Mouse (Mus musculus): ENCODE data around the gene Arpin.

Arpin gene

DNA sequence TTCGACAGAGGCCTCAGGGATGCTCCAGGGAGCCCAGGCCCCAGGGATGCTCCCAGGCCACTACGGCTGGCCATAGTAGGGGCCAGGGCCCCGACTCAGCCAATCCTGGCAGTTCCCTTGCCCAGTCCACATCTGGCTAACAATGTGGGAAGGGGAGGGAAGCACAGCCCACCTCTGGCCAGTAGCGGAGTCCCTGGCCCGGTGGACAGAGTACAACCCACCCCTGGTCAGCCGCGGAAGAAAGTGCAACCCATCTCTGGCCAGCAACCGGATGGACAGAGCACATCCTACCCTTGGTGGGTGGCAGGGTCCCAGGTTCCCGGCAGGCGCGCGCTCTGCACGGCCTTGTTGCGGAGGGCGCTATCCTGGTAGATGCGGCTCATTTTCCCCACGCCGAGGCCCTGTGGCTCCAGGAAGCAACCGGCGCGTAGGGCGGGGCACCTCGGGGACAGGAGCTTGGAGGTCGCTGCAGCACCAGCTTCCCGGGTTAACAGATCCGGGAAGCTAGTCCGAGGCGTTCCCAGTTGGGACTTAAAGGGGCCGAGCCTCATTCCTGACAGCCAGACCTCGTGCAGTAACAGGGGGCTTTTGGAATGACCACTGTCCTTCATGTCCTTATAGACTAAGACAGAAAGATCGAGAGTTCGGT lies at the start of gene Arpin:
Gene Arpin, minus strand, starts transcription at position 498 of the 649 bp plus-strand sequence.
- peak; percentile 81 to 86 for DNase-seq

DNA sequence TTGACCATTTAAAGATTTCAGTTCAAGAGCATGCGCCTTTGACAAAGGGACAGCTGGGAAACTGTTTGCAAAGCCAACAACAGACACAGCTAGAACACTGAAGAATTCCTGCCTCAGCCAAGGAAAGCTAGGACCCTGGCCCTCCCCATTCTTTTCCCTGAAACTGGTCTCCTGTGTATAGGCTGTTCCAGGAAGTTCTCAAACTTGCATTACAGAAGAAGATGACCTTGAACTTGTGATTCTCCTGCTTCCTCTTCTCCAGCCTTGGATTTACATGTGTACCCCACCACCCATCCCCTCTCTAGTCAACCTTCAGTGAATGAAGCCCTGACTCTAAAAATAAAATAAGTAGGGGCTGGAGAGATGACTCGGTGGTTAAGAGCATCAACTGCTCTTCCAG lies 40.2 kb upstream of the Arpin start:
- DNase-seq, result no peak

DNA sequence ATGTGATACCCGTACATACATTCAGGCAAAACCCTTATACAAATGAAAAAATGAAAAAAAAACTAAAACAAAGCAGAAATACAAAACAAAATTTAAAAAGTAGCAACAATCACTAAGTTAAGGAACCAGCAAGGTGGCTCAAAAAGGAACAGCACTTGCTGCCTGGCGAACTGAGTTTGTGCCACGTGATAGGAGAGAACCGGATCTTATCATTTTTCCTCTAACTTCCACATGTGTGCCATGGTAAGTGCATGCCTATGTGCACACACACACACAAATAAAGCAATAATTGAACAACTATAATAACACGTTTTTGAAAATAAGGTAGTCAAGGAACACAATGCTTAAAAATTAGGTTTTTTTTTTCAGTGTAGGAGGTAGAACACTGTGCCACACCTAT lies 37.0 kb upstream of the Arpin start:
- no peak for DNase-seq

DNA sequence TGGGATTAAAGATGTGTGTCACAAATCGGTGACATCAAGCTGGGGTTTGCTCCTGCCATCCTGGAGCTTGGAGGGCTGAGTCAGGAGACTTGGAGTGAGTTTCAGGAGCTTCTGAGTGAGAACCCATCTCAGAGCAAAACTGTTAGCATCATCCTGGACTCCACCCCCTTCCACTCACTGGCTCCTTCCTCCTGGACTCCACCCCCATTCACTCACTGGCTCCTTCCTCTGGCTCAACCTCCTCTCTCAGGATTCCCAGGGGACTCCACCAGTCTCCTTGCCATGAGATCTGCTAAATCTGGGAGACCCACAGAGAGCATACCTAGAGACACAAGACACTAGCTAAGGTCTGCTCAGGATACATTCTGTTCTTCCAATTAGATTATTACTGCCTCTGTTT lies 35.2 kb upstream of the Arpin start:
- DNase-seq, result no peak

DNA sequence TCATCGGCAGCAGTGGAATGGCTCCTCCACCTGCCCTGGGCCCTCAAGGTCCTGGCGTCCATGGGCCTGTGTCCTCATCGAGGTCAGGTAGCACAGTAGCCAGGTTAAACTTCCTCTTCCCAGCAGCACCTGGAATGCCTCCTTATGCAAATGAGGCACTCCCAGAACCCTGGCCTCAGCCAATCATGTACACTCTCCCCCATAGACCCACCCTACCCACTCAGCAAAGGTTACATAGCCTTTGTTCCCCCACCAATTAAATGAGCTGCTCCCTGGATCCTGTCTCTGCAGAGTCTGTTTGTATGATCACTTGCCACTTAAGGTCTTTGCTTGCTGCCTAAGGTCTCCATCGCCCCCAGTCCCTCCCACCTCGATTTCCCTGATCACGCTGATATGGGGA lies 33.2 kb upstream of the Arpin start:
- DNase-seq, result no peak

DNA sequence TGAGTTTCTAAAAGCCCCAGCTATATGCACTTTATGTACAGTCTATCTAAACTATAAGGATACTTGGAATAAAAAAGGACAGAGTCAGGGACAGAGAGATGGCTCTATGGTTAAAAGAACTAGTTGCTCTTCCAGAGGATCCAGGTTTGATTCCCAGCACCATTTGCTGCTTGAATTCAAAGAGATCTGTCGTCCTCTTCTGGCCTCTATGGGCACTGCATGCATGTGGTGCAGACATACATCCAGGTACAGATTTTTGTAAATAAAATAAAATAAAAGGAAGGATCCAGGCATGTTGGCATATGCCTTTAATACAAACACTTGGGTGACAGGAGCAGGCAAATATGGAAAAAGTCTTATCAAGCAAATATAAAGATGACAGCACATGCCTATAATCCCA lies 26.4 kb upstream of the Arpin start:
- DNase-seq, result no peak

DNA sequence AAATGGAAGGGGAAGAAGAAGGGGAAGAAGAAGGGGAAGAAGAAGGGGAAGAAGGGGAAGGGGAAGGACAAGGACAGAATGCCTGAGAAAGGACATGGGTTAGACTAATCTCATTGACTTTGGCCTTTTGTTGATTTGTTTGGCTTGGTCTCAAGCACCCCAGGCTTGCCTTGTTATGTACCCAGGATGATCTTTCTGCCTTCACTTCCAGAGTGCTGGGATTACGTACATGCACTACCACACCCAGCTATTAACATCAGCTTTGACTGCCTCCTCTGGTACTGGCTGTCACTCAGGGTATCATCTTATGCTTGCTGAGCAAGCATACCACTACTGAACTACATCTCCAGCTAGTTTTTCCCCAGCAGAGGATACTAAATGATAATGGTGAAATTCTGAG lies 21.0 kb upstream of the Arpin start:
- no peak for DNase-seq

DNA sequence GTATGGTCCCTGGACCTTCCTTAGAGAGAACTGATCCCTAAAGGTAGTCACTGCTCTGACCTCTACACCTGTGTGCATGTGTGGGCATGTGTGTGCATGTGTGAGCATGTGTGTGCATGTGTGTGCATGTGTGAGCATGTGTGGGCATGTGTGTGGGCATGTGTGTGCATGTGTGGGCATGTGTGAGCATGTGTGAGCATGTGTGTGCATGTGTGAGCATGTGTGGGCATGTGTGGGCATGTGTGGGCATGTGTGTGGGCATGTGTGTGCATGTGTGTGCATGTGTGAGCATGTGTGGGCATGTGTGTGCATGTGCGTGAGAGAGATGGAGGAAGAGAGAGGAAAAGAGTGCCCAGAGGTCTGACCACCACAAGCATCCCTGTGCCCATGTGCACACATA lies 19.7 kb upstream of the Arpin start:
- no peak for DNase-seq

DNA sequence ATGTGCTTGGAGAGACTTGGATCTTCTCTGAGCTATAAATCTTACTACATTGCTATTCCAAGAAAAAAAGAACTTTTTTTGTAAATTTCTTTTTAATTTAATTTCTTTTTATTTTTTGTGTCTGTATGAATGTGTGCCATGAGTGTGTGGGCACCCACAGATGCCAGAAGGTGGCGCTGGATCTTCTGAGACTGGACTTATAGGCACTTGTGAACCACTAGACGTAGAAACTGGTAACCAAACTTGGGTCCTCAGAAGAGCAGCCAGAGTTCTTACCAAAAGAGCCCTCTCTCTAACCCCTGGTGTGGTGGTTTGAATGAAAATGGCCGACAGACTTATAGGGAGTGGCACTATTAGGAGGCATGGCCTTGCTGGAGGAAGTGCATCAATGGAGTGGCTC lies 15.9 kb upstream of the Arpin start:
- no peak for DNase-seq

DNA sequence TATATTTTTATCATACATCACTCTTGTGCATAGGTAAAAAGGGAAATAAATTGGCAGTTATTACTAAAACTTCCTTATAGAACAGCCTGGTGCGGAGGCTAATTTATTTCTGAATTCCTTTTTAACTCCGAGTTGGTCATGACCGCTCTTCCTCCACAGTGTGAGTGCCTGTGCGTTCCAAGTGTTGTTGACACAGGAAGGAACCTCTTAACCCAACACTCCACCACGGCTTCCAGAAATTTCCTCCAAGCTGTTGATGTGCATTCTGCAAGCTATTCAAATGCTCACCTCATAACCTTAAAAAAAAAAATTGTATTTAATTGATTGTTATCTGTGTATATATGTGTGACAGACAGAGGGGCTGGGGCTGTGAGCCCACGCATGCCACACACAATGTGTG lies 15.1 kb upstream of the Arpin start:
- peak; percentile 54 to 60 for DNase-seq

DNA sequence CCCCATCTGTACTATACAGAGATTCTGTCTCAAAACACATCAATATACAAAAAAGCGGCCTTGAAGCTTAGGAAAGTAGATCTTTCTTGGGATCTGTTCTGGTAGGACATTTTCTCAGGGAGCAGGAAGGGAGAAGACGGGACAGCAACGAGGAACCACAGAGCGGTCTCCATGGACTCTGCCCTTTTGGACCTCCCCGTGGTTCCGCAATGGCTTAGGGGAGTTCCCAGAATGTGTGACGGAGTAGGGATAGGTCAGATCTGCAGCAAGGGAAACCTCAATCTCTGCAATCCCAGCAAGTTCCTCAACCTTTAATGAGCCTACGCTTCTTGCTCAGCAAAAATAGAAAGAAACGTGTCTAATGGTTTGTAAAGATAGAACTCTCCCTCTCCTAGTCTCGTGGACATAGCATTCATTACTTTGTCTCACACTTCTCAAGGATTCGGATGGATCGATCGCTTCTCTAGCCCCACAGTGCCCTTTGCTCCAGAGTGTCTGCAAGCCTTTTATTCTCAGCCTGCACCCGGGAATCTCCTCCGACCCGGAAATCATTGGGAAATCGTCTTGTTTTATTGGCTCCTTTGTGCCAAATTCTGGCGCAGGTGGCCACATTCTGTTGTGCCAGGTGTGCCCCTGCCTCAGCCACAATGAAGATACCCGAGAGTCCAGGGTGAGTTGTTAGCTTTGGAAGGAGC lies 499 bp upstream of the Arpin start:
- peak; percentile 73 to 83 for DNase-seq

DNA sequence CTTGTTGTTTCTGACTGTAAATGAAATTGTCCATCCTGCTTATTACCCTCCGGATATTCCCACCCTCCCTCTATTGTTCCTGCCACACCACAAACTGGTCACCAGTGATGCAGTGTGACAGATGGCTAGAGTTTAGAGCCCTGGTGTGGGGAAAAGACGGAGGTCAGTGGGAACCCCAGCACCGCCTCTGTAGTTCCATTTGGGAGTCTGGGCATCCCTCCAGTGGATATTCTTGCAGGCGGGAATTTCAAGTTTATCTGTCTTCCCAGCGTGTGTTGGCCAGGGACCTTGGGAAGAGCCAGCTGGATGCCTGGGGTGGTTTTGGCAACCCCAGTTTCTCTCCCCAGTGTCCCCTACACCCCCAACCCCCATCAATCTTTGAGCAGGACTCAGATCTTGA lies 698 bp downstream of the Arpin start:
- DNase-seq, result no peak

DNA sequence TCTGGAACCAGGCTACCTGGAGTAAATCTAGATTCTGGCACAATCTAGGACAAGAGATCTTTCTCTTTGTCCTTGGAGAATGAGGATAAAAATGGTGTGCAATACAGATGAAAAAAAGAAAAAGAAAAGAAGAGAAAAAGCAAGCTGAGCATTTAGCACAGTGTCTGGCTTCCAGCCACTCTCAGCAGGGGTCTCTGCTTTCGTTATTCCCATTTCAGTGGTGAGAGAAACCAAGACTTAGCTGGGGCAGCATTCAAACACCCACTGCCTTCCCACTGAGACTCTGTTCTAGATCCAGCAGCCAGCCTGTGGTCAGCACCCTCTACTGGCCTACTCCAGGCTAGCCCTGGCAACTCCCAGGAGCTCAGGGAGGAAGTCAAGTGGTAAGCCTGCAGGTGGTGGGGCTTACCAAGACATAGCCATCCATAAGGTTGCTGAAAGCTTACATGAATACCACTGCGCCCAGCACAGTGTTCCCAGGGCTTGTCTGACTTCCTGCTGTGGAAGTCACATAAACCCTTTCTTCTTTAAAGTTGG lies 6.6 kb downstream of the Arpin start:
- no peak for DNase-seq

DNA sequence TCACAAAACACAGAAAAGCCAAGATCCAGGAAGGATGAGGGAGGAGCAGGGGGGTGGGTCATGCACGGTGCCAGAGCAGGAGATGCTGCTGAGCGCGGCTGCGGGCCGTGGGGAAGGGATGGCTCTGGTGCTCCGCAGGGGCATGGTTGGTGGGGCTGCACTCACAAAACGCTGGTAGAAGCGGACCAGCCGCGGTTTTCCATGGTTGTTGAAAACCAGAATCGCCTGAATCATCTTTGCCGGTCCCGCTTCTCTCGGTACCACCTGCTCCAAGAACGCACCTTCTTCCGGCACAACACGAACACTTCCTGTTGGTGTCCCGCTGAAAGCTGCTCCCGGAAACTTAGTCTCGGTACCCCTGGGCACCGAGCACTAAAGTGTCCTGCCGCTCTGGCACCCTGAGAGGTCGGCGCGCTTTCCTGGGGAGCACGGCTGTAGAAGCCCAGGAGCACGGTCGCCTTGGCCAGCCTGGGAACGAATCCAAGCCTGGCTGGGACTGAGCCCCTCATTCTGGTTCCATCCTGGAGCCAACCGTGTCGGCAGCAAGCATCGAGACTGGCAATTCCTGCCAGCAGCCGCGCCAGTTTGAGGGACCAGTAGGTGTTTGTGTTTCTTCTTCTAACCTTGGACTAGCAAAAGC lies 14.7 kb downstream of the Arpin start, which contains the start of gene Ap3s2:
Gene Ap3s2, minus strand, starts transcription at position 306 of the 640 bp plus-strand sequence.
- peak; percentile 88 for DNase-seq

DNA sequence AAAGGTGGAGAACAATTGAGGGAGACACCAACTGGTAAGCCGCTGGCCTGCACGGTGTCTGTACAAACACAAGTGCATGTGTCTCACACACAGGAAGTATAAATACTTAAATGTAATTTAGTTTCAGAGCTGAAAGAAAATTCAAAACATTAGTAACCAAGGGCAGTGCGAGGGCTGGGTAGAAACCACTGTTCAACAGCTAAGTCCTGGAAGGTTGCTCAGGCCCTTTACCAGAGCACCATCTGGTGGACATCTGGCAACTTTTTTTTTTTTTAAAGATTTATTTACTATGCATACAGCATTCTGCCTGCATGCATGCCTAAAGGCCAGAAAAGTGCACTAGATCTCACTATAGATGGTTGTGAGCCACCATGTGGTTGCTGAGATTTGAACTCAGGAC lies 20.6 kb downstream of the Arpin start:
- DNase-seq, result peak in 1 of 2 experiments; percentile 23

DNA sequence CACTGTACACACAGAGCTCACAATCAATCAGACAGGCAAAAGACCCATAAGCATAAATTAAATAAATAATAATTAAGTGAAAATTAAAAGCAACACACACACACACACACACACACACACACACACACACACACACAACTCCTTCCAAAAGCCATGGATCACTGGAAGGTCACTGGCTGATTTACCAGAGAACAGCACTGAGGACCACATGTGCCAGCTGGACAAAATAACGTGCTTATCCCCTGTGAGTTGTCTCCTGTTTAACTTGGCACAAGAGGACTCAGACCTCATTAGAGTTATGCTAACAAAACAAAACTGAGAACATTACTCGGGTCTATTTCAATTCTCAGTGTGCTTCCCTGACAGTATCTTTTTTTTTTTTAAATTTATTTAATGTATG lies 27.8 kb downstream of the Arpin start:
- DNase-seq, result no peak

DNA sequence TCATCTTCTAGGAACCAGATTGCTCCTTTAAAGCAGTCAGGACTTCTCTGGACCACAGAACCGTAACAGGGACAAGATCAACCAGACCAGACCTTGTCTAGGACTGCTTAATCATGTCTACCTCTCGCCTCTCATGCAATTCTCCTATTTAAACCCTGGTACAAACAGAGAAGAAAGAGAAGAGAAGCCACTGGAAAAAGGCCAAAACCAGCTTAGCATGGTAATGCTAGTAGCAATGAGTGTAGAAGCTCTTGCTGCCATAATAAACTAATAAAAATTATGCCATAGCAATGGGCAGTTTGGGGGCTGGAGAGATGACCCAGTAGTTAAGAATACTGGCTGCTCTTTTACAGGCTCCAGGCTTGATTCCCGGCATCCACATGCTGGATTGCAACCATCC lies 28.2 kb downstream of the Arpin start:
- no peak for DNase-seq

DNA sequence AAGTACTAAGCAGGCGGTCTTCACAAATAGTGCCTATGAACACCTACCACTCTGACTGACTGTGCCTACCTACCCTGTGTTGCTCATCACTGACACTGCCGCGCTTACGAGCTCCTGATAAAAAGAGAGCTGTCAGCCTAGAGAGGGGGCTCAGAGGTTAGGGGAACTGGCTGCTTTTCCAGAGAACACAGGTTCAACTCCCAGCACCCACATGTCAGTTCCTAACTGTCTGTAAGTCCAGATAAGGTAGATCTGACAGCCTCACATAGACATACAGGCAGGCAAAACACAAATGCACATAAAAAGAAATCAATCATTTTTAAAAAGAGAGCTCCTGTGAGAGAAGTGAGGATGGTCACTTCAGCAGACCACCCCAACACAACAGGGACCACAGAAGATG lies 30.0 kb downstream of the Arpin start:
- no peak for DNase-seq

DNA sequence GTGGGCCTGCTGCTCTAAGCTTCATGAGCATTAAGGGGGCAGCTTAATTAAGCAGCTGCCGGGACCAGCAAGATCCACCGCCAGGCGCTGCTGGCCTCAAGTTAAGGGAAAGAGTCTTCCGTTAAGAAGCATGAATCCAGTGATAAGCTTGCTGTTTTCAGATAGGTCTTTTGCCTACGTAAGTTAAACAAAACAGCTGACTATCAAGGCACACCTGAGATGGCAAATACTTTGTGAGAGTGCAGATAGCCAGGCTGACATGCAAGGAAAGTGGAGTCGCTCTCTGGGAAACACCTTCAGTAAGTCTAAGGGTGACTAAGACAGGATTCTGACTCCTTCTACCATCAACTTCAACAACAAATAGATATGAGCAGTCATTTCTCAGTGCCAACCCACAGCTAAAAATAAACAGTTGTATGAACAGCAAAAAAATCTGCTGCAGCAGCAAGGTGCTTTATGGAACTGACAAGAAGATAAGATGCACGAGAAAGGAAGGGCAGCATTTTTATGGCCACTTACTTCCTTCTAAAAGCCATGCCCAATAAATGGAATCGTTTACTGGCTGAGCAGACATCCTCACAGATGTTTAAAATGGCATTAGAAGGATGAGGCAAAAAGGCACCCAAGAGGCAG lies 31.9 kb downstream of the Arpin start:
- DNase-seq, result no peak

DNA sequence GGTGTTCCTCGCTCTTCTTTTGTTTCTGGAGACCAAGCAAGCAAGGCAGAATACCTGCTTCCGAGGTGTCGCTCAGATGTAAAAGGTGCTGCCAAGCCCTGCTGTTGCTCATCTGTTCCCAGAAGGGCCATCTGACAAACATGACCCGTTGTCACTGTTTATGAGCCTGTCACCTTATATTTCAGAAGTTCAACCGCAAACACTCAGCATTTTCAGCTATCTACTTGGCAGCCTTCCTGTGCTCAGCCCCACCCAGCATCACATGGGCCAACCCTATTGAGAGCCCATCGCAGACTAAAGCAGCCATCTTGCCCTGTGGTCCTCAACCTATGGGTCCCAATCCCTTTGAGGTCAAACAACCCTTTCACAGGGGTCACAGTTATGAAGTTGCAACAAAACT lies 34.4 kb downstream of the Arpin start:
- DNase-seq, result no peak

DNA sequence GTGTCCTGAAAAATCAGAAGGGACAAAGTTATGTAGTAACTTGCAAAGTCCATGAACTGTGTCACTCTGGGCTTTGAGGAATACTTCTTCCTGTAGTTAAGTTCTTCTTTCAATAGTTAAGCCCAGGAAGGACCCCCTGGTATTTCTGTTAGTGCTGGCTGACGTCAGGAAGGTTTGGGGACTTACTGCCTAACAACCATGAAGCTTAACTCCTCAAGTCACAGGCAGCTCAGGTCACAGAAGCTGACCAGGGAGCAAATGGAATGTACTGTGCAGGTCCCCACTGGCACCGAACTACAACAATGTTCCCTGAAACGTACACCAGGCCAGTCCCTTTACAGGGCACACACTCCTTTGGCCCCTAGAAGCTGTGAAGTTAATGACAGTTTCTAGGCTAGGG lies 39.9 kb downstream of the Arpin start:
- no peak for DNase-seq

DNA sequence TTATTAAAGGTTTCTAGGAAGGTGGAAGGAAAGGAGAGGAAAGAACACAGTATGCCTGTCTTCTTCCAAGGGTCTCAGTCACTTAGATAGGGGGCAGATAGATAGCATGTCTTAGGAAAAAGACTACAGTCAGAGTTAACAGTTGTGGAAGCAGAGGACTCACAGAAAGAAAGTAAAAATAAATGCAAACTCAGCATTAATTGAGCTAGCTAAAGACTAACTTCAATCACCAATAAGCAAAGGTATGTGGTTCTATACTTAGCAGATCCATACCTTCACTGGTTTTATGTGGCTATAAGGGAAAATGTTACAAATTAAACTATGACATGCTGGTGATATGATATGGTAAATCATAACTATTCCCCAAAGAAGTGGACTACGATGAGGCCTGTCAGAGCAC lies 40.4 kb downstream of the Arpin start:
- DNase-seq, result no peak
